Mouse (Mus musculus) liver, postnatal 0 days (tissue): ENCODE measurements around the gene Ccdc14. TPM values are rescaled to one million over a fixed set of nuclear protein-coding genes. Genes with fewer than 3 reads are reported as not detected.
"Not testable (repeated sequence)": the region's sequence is repeated elsewhere in the genome, so short reads cannot be mapped to it uniquely, and the experiment has no call there.

Experiments
- ATAC-seq: fragments of 200-750 bp; cut with Nextera tagmentation; 2 replicates; pipeline ENCODE4 v1.8.0; 2017; ENCODE audit warnings: mild to moderate bottlenecking, moderate library complexity
- DNase-seq: peaks from one replicate; pipeline ENCODE4 v3.0.0-alpha.2; 2016
- H3K27ac ChIP-seq: fragments of 300-500 bp; sonication (generic); 2 replicates; pipeline ENCODE4 v1.5.1; 2014; ENCODE audit warnings: antibody characterized with exemption, moderate library complexity, mild to moderate bottlenecking, low read depth
- H3K27me3 ChIP-seq: fragments of 300-500 bp; sonication (generic); 2 replicates; pipeline ENCODE4 v1.6.1; 2014; ENCODE audit warnings: low read length, control low read depth, mixed read lengths; ENCODE audit not compliant: insufficient read depth
- H3K36me3 ChIP-seq: fragments of 300-500 bp; sonication (generic); replicated peaks from 2 replicates; pipeline ENCODE4 v1.6.1; 2014; ENCODE audit warnings: mild to moderate bottlenecking, control low read depth, low read length, moderate library complexity, mixed read lengths; ENCODE audit not compliant: insufficient read depth
- H3K4me1 ChIP-seq: fragments of 300-500 bp; sonication (generic); 2 replicates; pipeline ENCODE4 v1.6.1; 2014; ENCODE audit warnings: antibody characterized with exemption, mild to moderate bottlenecking, control low read depth; ENCODE audit not compliant: insufficient read depth
- H3K4me2 ChIP-seq: fragments of 300-500 bp; sonication (generic); 2 replicates; pipeline ENCODE4 v1.6.1; 2014; ENCODE audit warnings: low read depth, mild to moderate bottlenecking, low read length, moderate library complexity, mixed read lengths
- H3K4me3 ChIP-seq: fragments of 300-500 bp; sonication (generic); 2 replicates; pipeline ENCODE4 v1.5.1; 2014; ENCODE audit warnings: low read depth, low read length
- H3K9ac ChIP-seq: fragments of 300-500 bp; sonication (generic); replicated peaks from 2 replicates; pipeline ENCODE4 v1.6.1; 2014; ENCODE audit warnings: mild to moderate bottlenecking, moderate library complexity
- H3K9me3 ChIP-seq: fragments of 300-500 bp; sonication (generic); 2 replicates; pipeline ENCODE4 v1.6.1; 2016; ENCODE audit warnings: mild to moderate bottlenecking, control low read depth, low read length, mixed read lengths
- CTCF ChIP-seq: sonication (generic); IDR thresholded peaks from 2 replicates; pipeline ENCODE4 v1.5.1; 2016; ENCODE audit warnings: antibody characterized with exemption, low read depth
- EP300 ChIP-seq: IDR thresholded peaks from 2 replicates; pipeline ENCODE4 v1.6.1; 2016; ENCODE audit warnings: antibody characterized with exemption, low read depth, mild to moderate bottlenecking
- WGBS: fragments of 180-500 bp; shearing (Covaris S2); extraction: QIAGEN DNeasy Blood & Tissue Kit; methylation state at CpG from one replicate; pipeline ENCODE4 v1.1.7; 2014; ENCODE audit not compliant: insufficient replicate concordance; 5-methylcytosine and 5-hydroxymethylcytosine counted together
- polyA plus RNA-seq: library from polyadenylated mRNA; unstranded; fragments of >200 nt; fragmentation: Nextera tagmentation; extraction: Ambion mirVana; gene quantifications from 2 replicates; pipeline ENCODE4 v1.2.1, GENCODE M21; 2015

Gene Ccdc14
- polyA plus RNA-seq, 1 experiment from 2014 or later: 1.3 TPM

DNA sequence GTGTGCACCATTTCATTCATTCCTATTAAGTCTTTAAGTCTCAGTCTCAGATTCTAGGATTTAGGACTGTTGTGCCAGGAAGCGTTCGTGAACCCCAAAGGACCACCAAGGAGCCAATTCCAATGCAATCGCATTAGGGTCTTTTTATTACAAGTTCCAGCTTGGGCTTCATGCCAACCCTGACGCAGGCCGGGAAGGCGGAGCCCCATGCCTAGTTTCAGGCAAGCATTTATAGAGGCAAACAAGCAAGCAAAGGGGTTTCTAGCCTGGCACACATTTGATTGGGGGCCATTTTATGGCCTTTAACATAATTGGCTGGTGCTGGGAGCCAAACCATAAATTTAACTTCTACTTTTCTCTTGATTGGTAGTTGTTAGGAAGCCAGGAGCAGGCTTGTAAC is 16.1 kb upstream of the Ccdc14 start:
- DNase-seq (no peak), ATAC-seq (no peak)
- H3K9ac ChIP-seq: no peak overlapping the region
- H3K9me3 ChIP-seq: no peaks in the 10 kb centered on the region
- no peak for TF ChIP-seq EP300
- no peak for TF ChIP-seq CTCF
- 89% methylated on average over 6 of the region's 6 CpGs for WGBS
- no peaks in the 10 kb centered on the region for H3K36me3 ChIP-seq
- no peak overlapping the region for H3K4me2 ChIP-seq
- H3K4me3 ChIP-seq: no peak overlapping the region
- H3K27me3 ChIP-seq: no peaks in the 10 kb centered on the region
- no peaks in the 10 kb centered on the region for H3K4me1 ChIP-seq
- no peak overlapping the region for H3K27ac ChIP-seq

DNA sequence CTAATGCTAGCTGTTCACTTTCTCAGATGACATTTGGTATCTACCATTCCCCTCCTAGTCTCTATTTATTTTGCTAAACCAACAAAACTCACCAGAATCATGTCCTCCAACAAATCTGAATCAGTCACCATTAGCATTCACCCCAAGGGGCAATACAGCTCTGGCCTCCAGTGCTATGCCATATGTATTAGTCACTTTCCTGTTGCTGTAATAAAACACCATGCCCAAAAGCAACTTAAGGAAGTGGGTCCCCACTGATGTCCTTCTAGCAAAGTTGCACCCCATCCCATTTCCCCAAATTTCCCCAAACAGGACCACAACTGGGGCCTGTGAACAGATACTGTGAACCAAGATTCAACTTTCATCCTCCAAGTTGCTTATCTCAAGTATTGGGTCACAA is 8.6 kb upstream of the Ccdc14 start:
- no peak for TF ChIP-seq CTCF
- no peak for TF ChIP-seq EP300
- Histone ChIP-seq H3K4me1 (no peaks in the 10 kb centered on the region), H3K4me2 (no peak overlapping the region), H3K9ac (no peak overlapping the region), H3K36me3 (no peaks in the 10 kb centered on the region), H3K27ac (no peak overlapping the region), H3K4me3 (no peak overlapping the region), H3K27me3 (no peaks in the 10 kb centered on the region), H3K9me3 (no peaks in the 10 kb centered on the region)
- ATAC-seq: no peak
- no peak for DNase-seq

DNA sequence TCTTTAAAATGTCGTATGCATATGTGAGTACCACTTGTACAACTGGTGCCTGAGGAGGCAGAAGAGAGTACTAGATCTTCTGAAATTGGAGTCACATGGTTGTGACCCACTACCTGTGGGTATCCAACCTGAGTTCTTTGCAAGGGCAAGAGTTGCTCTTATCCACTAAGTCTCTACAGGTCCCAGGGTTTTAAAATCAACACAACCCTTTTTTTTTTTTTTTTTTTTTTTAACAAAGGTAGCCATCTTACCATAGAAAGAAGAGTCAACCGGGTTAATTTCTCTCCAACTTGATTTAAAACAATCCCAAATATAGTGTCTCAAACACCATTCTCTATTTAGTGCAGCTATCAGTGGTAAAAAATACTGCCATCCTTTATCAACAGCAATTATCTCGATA is 537 bp upstream of the Ccdc14 start:
- H3K27me3 ChIP-seq: no peaks in the 10 kb centered on the region
- no peaks in the 10 kb centered on the region for H3K36me3 ChIP-seq
- DNase-seq (no peak), ATAC-seq (no peak)
- no peak for TF ChIP-seq CTCF
- no peak for TF ChIP-seq EP300
- H3K9me3 ChIP-seq: no peaks in the 10 kb centered on the region
- 70% methylated on average over 3 of the region's 3 CpGs for WGBS
- no peak overlapping the region for H3K27ac ChIP-seq
- H3K4me3 ChIP-seq: peak overlapping the region; percentile 68; the same call in 1 of the 2 replicates
- peaks cover 7% of the 10 kb centered on the region for H3K4me1 ChIP-seq
- no peak overlapping the region for H3K9ac ChIP-seq
- H3K4me2 ChIP-seq: peak overlapping the region; percentile 91; the same call in 1 of the 2 replicates

DNA sequence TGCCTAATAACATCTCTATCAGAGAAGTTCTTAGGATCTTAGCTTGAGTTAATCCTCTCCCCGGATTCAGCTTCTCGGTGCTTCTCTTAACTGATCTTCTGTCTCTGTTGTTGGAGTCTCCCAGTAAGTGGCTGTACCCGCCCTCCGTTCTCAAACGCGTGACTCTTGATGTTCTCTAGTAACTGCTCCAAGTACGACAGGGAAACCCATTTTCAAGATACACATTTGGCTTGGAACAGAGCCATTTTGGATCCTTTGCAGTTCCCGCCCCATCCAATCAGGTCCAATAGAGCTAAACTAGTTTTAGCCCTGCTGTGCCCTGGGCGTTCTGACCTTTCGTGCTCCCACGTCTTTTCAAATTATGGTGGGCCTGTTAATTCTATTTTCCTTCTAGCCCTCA is 740 bp downstream of the Ccdc14 start:
- WGBS: 15% methylated on average over 11 of the region's 11 CpGs
- DNase-seq (peak; percentile 14), ATAC-seq (peak; percentile 14; the same call in 1 of the 2 replicates)

DNA sequence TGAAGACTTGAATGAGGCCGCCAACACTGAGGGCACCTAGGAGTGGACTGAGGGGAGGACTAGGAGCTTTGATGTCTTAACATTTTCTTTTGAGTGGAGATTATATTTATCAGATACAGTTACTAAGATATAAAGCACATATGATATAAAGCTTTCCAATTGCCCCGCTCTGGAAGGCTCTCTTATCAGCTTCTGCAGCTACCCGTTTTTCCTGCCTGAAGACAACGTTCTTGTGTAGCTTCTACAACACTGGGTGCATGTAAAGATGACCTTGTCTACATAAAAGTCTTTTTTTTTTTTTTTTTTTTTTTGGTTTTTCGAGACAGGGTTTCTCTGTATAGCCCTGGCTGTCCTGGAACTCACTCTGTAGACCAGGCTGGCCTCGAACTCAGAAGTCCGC is 4.1 kb downstream of the Ccdc14 start:
- no peak overlapping the region for H3K27ac ChIP-seq
- peaks cover 7% of the 10 kb centered on the region for H3K4me1 ChIP-seq
- DNase-seq (no peak), ATAC-seq (no peak)
- no peak overlapping the region for H3K4me3 ChIP-seq
- peaks cover 5% of the 10 kb centered on the region; the same call in 1 of the 2 replicates for H3K36me3 ChIP-seq
- no peak overlapping the region for H3K9ac ChIP-seq
- H3K9me3 ChIP-seq: no peaks in the 10 kb centered on the region
- 59% methylated on average over 5 of the region's 7 CpGs for WGBS
- no peaks in the 10 kb centered on the region for H3K27me3 ChIP-seq
- no peak overlapping the region for H3K4me2 ChIP-seq
- TF ChIP-seq EP300 (no peak), CTCF (no peak)

More for the DNA sequence above, 740 bp downstream of the Ccdc14 start:
- no peaks in the 10 kb centered on the region for H3K9me3 ChIP-seq
- no peaks in the 10 kb centered on the region for H3K27me3 ChIP-seq
- TF ChIP-seq EP300 (no peak), CTCF (no peak)
- peak overlapping the region; percentile 73 for H3K27ac ChIP-seq
- H3K4me1 ChIP-seq: peaks cover 7% of the 10 kb centered on the region
- H3K9ac ChIP-seq: peak overlapping the region; percentile 71
- 0 out of 2 replicates have a peak, but pooled peaks cover under 1% of the 10 kb centered on the region for H3K36me3 ChIP-seq
- H3K4me2 ChIP-seq: peak overlapping the region; percentile 91
- H3K4me3 ChIP-seq: peak overlapping the region; percentile 68

DNA sequence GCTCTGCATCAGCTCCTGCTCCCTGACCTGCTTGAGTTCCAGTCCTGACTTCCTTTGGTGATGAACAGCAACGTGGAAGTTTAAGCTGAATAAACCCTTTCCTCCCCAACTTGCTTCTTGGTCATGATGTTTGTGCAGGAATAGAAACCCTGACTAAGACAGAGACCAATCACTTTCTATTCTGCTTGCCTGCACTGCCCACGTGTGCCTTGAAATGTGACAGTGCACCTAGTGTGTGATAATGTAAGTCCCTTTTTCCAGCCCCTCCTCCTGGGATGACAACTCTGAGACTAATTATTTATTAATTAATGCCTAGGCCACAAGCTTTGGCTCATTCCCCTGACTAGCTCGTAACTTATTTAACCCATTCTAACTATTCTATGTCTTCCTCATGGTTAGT is 8.3 kb downstream of the Ccdc14 start:
- WGBS: 67% methylated on average over 3 of the region's 3 CpGs

More for the DNA sequence above, 8.3 kb downstream of the Ccdc14 start:
- not testable (repeated sequence) for H3K36me3 ChIP-seq, H3K27me3 ChIP-seq, H3K9ac ChIP-seq, H3K4me2 ChIP-seq, H3K4me1 ChIP-seq, H3K27ac ChIP-seq, DNase-seq, ATAC-seq, H3K9me3 ChIP-seq, H3K4me3 ChIP-seq
